Mouse (Mus musculus) bone marrow, adult 2 months (tissue): ENCODE results near the gene Gadd45b.

ENCODE experiments used
- CTCF ChIP-seq: fragments of 200-500 bp; IDR thresholded peaks from 2 replicates; pipeline ENCODE4 v1.5.1; 2011; ENCODE audit warnings: low read length, control low read depth; ENCODE audit not compliant: control insufficient read depth, insufficient read depth
- POLR2A ChIP-seq: fragments of 200-500 bp; IDR thresholded peaks from 2 replicates; pipeline ENCODE4 v1.6.1; 2011; ENCODE audit warnings: low read depth, mild to moderate bottlenecking, control low read depth, low read length, borderline replicate concordance; ENCODE audit not compliant: control insufficient read depth

DNA sequence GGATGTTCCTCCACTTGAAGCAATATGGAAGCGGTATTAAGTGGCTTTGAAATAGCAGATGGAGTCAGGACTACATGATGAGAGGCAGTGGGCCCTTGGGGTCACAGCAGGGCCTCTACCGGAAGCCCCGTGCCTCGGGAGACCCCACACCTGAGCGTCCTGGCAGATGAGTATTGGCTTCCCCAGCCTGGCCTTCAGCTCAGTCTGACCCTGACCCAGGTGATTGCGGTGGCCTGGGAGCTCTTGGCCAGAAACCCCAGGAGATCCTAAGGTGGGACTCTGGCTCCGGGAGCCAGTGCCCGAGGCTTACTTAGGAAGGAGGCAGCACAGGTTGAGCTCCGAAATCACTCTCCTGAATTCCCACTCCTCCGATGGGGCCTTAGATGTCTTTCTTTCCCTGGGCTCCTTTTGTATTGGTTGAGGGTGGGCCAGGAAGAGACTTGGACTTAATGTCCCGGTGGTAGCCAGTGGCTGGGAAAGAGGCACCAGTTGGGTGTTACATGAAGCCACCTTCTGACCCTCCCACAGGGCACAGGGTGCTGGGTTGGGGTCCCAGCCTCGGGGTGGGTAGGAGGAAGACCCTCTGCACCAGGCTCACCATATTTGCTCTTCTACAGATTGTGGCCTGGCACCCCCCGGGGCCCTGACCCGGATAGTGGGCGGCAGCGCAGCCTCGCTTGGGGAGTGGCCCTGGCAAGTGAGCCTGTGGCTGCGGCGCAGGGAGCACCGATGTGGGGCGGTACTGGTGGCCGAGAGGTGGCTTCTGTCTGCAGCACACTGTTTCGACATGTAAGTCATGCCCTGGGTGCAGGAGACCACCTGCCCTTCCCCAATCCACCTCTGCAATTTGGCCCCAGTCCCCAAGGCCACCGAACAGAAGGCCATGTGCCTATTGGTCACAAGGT, 33.0 kb upstream of the Gadd45b start:
- TF ChIP-seq CTCF (no peak), POLR2A (no peak)
